Mouse (Mus musculus) neural tube, embryonic 14.5 days (tissue): ENCODE results near the gene Psg17. TPM values are rescaled to one million over a fixed set of nuclear protein-coding genes. Genes with fewer than 3 reads are reported as not detected.

Source experiments
- ATAC-seq: fragments of 200-750 bp; cut with Nextera tagmentation; 2 replicates; pipeline ENCODE4 v1.8.0; 2017; ENCODE audit warnings: low read depth, mild to moderate bottlenecking, moderate TSS enrichment, moderate library complexity
- H3K27ac ChIP-seq: fragments of 300-500 bp; sonication (generic); 2 replicates; pipeline ENCODE4 v1.5.1; 2014; ENCODE audit warnings: low read depth, mild to moderate bottlenecking, control low read depth, low read length, moderate library complexity, mixed read lengths
- H3K27me3 ChIP-seq: fragments of 300-500 bp; sonication (generic); 2 replicates; pipeline ENCODE4 v1.6.1; 2014; ENCODE audit warnings: low read length; ENCODE audit not compliant: control insufficient read depth, insufficient read depth
- H3K36me3 ChIP-seq: fragments of 300-500 bp; sonication (generic); 2 replicates; pipeline ENCODE4 v1.6.1; 2014; ENCODE audit warnings: low read length, mixed read lengths; ENCODE audit not compliant: control insufficient read depth, insufficient read depth
- H3K4me1 ChIP-seq: fragments of 300-500 bp; sonication (generic); 2 replicates; pipeline ENCODE4 v1.6.1; 2014; ENCODE audit warnings: low read length; ENCODE audit not compliant: control insufficient read depth, insufficient read depth
- H3K4me2 ChIP-seq: fragments of 300-500 bp; sonication (generic); 2 replicates; pipeline ENCODE4 v1.6.1; 2014; ENCODE audit warnings: mild to moderate bottlenecking, low read depth, low read length, control low read depth
- H3K4me3 ChIP-seq: fragments of 300-500 bp; sonication (generic); 2 replicates; pipeline ENCODE4 v1.5.1; 2014; ENCODE audit warnings: low read depth, low read length, control low read depth, mixed read lengths
- H3K9ac ChIP-seq: fragments of 300-500 bp; sonication (generic); replicated peaks from 2 replicates; pipeline ENCODE4 v1.6.1; 2014; ENCODE audit warnings: low read depth, mild to moderate bottlenecking, control low read depth, low read length, mixed read lengths
- H3K9me3 ChIP-seq: fragments of 300-500 bp; sonication (generic); 2 replicates; pipeline ENCODE4 v1.6.1; 2016; ENCODE audit warnings: low read length; ENCODE audit not compliant: control insufficient read depth
- WGBS: fragments of 180-500 bp; shearing (Covaris S2); extraction: QIAGEN DNeasy Blood & Tissue Kit; methylation state at CpG from one replicate; pipeline ENCODE4 v1.1.7; 2014; 5-methylcytosine and 5-hydroxymethylcytosine counted together
- polyA plus RNA-seq: library from polyadenylated mRNA; unstranded; fragments of >200 nt; fragmentation: Nextera tagmentation; extraction: Ambion mirVana; gene quantifications from 2 replicates; pipeline ENCODE4 v1.2.1, GENCODE M21; 2014

Gene Psg17
- polyA plus RNA-seq, 1 experiment from 2014 or later, result 0.12 TPM

- Histone ChIP-seq H3K4me3 (peak within 1 kb of the TSS; percentile 27; the same call in 1 of the 2 replicates), H3K4me1 (no peaks in the 10 kb centered on the region), H3K9me3 (no peaks in the 10 kb centered on the region), H3K4me2 (peak within 1 kb of the TSS; percentile 52), H3K36me3 (no peaks in the 10 kb centered on the region), H3K9ac (0 out of 2 replicates have a peak within 1 kb of the TSS, but pooled peaks have one; percentile 44), H3K27ac (peak within 1 kb of the TSS; percentile 2; the same call in 1 of the 2 replicates), H3K27me3 (no peaks in the 10 kb centered on the region)
- WGBS, result 31% methylated on average over 3 of the region's 3 CpGs
- no peak for ATAC-seq
These were observed 18.5 kb upstream of the Psg17 start, which contains the start of gene Mill2 for GRCm38 (mm10) chr7:18839865-18840264. Gene Mill2, plus strand, starts transcription at chr7:18839966.

DNA sequence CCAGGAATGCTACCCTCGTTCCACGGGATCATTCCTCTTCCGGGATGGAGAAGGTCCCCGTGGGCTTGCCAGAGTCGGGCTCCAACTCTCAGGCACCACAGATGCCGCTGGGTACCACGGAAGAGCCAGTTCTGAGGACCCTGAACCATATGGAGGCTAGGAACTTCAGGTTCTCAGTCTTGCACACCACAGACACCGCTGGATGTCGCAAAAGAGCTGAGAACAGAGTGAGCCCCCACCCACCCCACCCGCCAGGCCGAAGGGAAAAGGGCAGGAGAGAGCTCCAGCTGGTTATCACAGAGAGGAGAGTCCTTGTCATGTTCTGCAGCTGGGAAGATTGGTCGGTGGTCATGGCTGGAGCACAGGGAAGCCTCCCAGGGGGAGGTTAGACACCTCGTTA, 10.9 kb upstream of the Psg17 start:
- Histone ChIP-seq H3K9me3 (no peaks in the 10 kb centered on the region), H3K4me2 (no peak overlapping the region), H3K27me3 (no peaks in the 10 kb centered on the region), H3K27ac (no peak overlapping the region), H3K36me3 (no peaks in the 10 kb centered on the region), H3K4me1 (no peaks in the 10 kb centered on the region), H3K9ac (no peak overlapping the region), H3K4me3 (no peak overlapping the region)
- 51% methylated on average over 13 of the region's 13 CpGs for WGBS
- ATAC-seq, result no peak

DNA sequence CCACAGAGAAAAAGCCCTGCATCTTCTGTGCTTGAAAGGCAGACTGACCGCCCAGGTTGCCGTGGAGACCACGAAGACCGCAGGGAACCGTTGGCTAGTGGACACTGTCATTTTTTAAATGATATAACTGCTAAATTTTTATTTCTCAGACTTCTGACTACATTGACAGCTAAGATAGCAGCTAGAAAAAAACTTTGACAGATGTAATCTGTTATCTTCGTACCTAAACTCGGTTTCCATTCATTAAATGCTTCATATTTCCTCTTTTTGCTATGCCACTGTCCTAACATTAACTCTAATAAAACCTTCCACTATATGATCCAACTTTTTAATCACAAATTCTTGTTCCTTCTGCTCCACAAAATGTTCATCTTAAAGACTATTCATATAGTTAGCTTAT, 8.1 kb upstream of the Psg17 start:
- no peak for ATAC-seq
- no peak overlapping the region for H3K9ac ChIP-seq
- H3K4me1 ChIP-seq, result no peaks in the 10 kb centered on the region
- H3K27ac ChIP-seq, result no peak overlapping the region
- H3K9me3 ChIP-seq, result no peaks in the 10 kb centered on the region
- H3K4me2 ChIP-seq, result no peak overlapping the region
- H3K36me3 ChIP-seq, result no peaks in the 10 kb centered on the region
- WGBS, result 82% methylated on average over 7 of the region's 7 CpGs
- H3K4me3 ChIP-seq, result no peak overlapping the region
- no peaks in the 10 kb centered on the region for H3K27me3 ChIP-seq

DNA sequence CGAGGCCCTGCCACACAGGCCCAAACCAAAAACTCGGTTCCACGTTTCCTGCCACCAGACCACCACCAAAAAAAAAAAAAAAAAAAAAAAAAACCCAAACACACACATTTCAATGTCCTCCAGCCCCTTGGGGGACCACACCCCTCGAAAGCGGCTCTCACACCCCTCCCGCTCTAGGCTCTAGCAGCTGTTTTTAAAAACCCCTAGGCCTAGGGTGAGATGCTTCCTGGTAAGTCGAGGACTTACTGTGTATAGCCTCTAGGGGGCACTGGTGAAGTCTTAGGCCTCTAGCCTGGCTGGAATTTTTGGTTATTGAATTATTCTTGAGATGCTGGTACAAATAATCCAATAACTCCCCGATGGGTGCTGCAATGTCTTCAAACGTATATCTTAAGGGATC, 7.2 kb upstream of the Psg17 start:
- H3K4me1 ChIP-seq, result no peaks in the 10 kb centered on the region
- H3K27me3 ChIP-seq, result no peaks in the 10 kb centered on the region
- H3K9ac ChIP-seq, result no peak overlapping the region
- no peak for ATAC-seq
- H3K4me2 ChIP-seq, result no peak overlapping the region
- H3K4me3 ChIP-seq, result no peak overlapping the region
- H3K36me3 ChIP-seq, result no peaks in the 10 kb centered on the region
- H3K27ac ChIP-seq, result no peak overlapping the region
- no peaks in the 10 kb centered on the region for H3K9me3 ChIP-seq
- 68% methylated on average over 9 of the region's 9 CpGs for WGBS

DNA sequence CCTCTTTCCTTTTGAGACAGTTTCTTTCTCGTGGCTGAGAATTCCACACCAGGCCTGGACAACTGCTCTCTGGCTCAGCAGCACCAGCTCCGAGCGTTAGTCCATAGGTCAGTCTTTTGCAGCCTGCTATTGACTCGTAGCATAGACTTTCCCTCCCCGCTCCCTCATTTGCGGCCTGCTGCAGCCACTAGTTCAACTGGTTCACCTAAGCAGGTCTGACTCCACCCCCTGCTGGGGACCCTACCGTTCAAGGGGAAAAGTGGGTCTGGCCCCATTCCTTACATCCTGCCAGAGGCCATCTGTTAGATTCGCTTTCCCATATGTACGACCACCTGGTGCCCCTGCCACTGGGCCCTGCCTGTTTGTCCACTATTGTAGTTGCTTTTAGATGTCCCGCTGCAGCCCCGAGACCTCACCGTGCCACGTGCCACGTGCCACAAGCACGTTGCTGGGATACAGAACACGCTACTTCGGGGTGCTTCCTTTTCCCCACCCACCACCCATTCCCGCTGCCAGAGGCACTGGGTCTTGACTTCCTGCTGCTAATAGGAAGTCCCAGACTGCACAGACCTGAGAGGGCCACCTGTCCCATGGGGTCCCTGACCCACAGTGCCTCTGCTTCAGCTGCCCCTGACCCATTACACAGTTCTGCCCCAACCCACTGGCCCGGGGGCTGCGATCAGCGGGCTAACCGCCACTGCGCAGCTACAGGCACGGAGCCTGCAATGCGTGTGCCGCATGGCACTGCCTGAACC, 6.6 kb upstream of the Psg17 start:
- no peaks in the 10 kb centered on the region for H3K9me3 ChIP-seq
- WGBS, result 70% methylated on average over 26 of the region's 26 CpGs

DNA sequence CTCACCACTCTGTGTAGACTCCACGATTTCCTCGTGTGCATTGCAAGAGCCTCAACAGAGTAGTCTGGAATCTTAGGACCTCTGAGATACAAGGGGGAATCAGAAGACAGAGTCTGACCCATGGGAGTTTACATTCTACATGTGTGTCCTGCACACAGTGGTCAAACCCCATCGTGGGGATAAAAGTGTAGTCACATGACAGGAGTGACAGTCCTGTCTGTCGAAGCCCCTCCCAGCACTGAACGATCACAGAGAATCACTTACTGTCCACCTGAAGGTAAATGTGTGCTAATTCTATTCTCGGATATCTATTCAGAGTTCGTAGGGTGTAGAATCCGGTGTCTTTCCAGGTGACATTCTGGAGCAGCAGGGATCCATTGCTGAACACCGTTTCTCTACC, 3.1 kb downstream of the Psg17 start:
- no peaks in the 10 kb centered on the region for H3K27me3 ChIP-seq
- H3K27ac ChIP-seq, result no peak overlapping the region
- 88% methylated on average over 9 of the region's 9 CpGs for WGBS
- H3K9me3 ChIP-seq, result no peaks in the 10 kb centered on the region
- no peaks in the 10 kb centered on the region for H3K4me1 ChIP-seq
- no peak overlapping the region for H3K4me3 ChIP-seq
- no peak overlapping the region for H3K4me2 ChIP-seq
- no peaks in the 10 kb centered on the region for H3K36me3 ChIP-seq
- no peak overlapping the region for H3K9ac ChIP-seq
- no peak for ATAC-seq

More for the DNA sequence above, 6.6 kb upstream of the Psg17 start:
- H3K4me2 ChIP-seq, result no peak overlapping the region
- no peak overlapping the region for H3K4me3 ChIP-seq
- no peak overlapping the region for H3K27ac ChIP-seq
- H3K4me1 ChIP-seq, result no peaks in the 10 kb centered on the region
- no peaks in the 10 kb centered on the region for H3K36me3 ChIP-seq
- no peaks in the 10 kb centered on the region for H3K27me3 ChIP-seq
- ATAC-seq, result no peak
- H3K9ac ChIP-seq, result no peak overlapping the region

DNA sequence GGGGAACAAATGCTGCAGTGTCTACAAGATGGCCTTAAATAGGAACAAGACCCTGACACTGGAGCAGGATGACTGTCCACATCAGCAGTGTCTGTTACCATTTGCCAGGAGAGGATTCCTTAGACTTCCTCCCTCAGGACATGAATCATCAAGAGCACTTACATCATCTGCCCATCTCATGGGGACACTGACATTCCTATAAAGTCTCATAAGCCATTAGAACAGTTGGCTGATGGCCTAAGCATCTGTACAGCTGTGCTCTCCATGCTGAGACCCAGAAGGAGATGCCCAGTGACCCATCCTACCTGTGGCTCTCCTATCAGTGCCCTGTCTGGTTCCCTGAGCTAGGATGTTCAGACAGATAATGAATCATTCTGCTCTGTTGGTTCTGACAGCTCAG, 17.9 kb downstream of the Psg17 start:
- H3K27ac ChIP-seq, result no peak overlapping the region
- ATAC-seq, result no peak
- no peaks in the 10 kb centered on the region for H3K27me3 ChIP-seq
- no peaks in the 10 kb centered on the region for H3K36me3 ChIP-seq
- no peak overlapping the region for H3K4me3 ChIP-seq
- H3K4me2 ChIP-seq, result no peak overlapping the region
- H3K9me3 ChIP-seq, result no peaks in the 10 kb centered on the region
- no peak overlapping the region for H3K9ac ChIP-seq
- no peaks in the 10 kb centered on the region for H3K4me1 ChIP-seq

DNA sequence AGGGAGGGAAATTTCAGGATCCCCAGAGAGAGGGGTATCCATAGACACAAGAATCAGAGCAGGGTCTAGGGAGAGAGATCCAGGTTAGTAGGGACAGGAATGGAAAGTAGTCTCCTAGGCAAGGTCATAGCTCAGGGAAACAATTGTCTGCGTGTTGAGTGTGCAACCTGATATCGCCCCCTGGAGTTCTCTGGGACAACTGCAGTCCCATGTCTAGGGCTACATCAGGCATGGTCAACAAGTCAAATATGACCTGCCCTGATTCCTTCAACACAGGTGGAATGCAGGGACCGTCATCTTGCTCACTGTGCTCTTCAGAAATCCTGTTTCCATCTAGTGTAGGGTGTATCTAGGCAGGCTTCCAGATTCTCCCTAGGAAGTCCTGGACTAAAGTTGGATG, 22.3 kb downstream of the Psg17 start:
- Histone ChIP-seq H3K4me3 (no peak overlapping the region), H3K27ac (no peak overlapping the region), H3K36me3 (no peaks in the 10 kb centered on the region), H3K9ac (no peak overlapping the region), H3K27me3 (no peaks in the 10 kb centered on the region), H3K4me2 (no peak overlapping the region), H3K9me3 (no peaks in the 10 kb centered on the region), H3K4me1 (no peaks in the 10 kb centered on the region)
- WGBS, result 42% methylated on average over 3 of the region's 3 CpGs
- no peak for ATAC-seq

DNA sequence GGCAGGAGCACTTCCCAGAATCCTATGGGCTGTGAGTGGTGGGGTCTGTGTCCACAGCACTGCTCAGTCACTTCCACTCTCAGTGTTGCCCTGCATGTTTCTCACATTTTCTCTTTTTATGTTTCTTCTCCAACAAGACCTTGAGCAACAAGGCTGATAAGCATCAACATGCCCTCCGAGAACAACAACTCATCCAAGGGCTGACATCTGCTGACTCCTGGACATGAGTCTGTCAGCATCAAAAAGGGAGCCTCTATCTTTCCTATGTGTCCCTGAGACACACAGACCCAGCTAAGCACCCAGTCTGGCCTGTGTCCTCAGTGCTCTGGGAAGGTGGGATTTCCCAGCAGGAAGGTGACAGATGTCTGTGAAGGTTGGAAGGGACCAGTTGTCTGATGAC, 23.0 kb downstream of the Psg17 start, which contains the start of gene Psg19:
Gene Psg19, minus strand, starts transcription at position 101 of the 400 bp plus-strand sequence.
- Histone ChIP-seq H3K36me3 (no peaks in the 10 kb centered on the region), H3K27me3 (no peaks in the 10 kb centered on the region), H3K9me3 (no peaks in the 10 kb centered on the region), H3K4me1 (no peaks in the 10 kb centered on the region), H3K4me3 (no peak within 1 kb of the TSS), H3K27ac (no peak within 1 kb of the TSS), H3K9ac (no peak within 1 kb of the TSS), H3K4me2 (no peak within 1 kb of the TSS)
- no peak for ATAC-seq
- 89% methylated on average over 1 of the region's 1 CpGs for WGBS
